Mouse (Mus musculus): ENCODE results near the gene Cdk5. TPM values are rescaled to one million over a fixed set of nuclear protein-coding genes. Genes with fewer than 3 reads are reported as not detected.

Gene Cdk5
- total RNA-seq, 2 experiments from 2014 or later, result 122 to 132 TPM

DNA sequence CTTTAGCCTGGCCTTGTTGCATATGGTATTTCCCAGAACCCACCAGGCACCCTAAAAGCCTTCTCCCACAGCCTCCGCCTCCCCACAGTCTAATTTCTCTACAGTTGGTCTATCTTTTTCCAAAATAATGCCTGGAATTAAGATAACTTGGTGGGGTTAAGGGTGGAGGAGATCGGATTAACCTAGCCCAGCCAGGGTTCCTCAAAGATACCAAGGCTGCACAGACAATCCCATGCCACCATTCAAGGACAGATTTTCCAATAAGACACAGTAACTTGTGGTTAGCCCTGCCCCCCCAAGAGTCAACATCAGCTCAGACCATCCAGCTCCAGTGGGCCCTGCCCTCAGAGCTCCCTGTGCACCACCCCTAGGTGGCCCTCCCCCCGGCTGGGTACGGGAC lies 42.8 kb downstream of the Cdk5 start:
- intact Hi-C loops (cut with DNase I), result no loop called here
- DNase-seq, result no peak

DNA sequence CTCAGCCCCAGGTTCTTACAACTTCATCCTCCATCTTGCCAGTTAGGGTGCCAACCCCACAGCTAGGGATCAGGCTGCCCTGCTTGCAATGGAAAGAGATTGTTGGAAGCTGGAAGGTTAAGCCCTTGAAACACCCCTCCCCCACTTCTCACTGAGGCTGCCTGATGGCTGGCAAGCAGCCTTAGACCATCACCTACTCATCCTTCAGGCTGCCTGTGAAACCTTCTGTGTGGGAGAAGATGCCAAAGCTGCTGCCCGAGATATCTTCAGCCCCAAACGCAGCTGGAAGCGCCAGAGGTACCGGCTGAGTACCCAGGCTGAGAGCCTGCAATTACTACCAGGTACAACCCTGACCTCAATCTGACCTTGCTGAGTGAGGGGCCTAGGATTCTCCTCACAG lies 43.8 kb downstream of the Cdk5 start:
- intact Hi-C loops (cut with DNase I), result no loop called here
- DNase-seq, result no peak

DNA sequence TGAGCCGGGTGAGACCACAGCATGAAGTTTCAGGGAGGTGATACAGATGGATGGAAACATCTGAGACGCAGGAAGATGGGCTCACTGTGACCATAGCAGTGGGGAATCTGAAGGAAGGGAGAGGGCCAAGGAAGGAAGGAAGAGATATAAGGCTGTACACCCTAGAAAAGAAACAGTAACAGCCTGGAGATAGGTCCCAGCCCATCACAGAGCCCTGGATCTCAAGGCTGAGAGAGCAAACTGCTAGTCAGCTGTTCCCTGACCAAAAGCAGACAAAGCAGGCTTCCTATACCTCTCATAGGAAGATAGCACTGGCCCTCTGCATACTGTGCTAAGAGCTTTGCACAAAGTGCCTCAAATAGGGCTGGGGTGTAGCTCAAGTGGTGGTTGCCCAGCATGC lies 44.6 kb downstream of the Cdk5 start:
- intact Hi-C loops (cut with DNase I), result no loop called here
- no peak for DNase-seq

DNA sequence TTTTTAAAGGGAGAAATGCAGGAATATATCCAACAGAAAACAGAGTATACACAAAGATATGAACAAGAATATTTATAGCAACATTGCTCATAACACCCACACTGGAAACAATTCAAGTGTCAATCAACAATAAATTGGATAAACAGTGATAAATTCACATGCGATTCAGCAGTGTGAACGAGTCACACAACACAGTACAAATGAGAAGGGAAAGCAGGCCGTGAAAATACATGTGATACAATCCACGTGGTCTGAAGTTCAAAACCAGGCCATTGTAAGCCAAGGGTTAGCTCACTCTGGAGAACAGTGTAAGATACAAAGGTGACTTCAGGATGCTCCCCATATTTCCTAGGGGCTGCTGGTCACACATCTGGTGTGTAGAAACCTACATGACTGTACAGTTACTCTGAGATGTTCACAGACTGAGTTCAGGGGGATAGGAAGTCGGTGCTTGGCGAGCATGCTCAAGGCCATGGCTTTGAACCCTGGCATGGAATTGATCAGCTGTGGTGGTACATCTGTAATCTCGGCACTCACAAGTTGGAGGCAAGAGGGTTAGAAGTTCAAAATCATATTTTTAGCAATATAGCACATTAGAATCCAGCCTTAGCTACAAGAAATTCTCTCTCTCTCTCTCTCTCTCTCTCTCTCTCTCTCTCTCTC lies 48.5 kb downstream of the Cdk5 start:
- no peak for DNase-seq
- intact Hi-C loops (cut with DNase I), result no loop called here

DNA sequence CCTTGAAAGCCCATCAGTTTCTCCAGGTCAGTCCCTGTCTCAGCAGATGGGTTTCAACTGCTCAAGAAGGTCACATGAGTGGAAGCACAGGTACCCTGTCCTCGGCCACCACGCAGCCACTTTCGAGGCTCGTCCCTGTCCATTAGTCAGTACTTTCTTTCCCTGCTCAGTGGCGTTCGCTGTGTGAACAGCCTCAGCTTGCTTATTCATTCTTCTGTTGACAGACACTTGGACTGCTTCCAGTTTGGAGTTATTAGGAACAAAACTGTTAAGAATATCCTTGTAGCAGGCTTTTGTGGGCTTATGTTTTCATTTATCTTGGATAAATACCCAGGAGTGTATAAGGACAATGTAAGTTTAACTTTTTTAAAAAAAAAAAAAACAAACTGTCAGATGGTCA lies 49.1 kb downstream of the Cdk5 start:
- no peak for DNase-seq
- intact Hi-C loops (cut with DNase I), result no loop called here

DNA sequence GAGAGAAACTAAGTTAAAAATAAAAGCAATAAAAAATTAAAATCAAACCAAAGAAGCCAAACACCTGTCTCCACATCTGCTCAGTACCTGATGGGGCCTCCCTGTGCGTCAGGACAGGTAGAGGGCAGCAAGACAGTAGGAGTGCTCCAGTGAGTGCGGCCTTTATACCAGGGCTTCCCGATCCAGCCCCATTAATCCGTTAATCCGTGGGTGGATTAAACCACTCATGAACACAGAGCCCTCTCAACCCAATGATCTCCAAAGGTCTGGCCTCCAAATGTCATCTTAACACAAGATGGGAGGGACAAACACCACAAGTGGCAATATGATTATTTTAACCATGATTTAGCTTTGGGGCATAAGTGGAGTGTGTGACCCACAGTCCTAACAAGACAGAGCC lies 49.5 kb downstream of the Cdk5 start:
- intact Hi-C loops (cut with DNase I), result no loop called here
- DNase-seq, result no peak

DNA sequence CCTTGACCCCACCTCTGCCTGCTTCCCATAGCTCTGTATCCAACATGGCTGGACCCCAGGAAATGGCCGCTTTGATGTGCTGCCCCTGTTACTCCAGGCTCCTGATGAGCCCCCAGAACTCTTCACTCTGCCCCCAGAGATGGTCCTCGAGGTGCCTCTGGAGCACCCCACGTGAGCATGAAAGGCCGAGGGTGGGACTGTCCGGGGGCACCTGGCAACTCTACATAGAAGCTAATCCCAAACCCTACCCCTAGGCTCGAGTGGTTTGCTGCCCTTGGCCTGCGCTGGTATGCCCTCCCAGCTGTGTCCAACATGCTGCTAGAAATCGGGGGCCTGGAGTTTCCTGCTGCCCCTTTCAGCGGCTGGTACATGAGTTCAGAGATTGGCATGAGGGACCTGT lies 53.6 kb downstream of the Cdk5 start:
- no peak for DNase-seq
- intact Hi-C loops (cut with DNase I), result loop anchor here (10.0 kb wide), 1 partner anchor 195 kb away; no protein-coding TSS in a partner anchor

Other genes with a start within 250 kb of the Cdk5 start
- 10 to 100 TPM; 16.4 to 21.2 TPM for gene Kcnh2, start 71.9 kb downstream of the Cdk5 start, total RNA-seq (2021)
- gene Nos3, start 58.7 kb downstream of the Cdk5 start, total RNA-seq (2021), result 10 to 100 TPM; 10.0 to 10.2 TPM
- gene Atg9b, start 31.4 kb downstream of the Cdk5 start, total RNA-seq (2021), result 1 to 10 TPM; 6.4 to 8.1 TPM
- 10 to 100 TPM; 44.5 to 53.6 TPM for gene Abcb8, start 29.9 kb downstream of the Cdk5 start, total RNA-seq (2021)
- not detected for gene Asic3, start 10.1 kb downstream of the Cdk5 start, total RNA-seq (2021)
- 10 to 100 TPM; 26.9 to 30.4 TPM for gene Slc4a2, start 307 bp upstream of the Cdk5 start, total RNA-seq (2021)
- 10 to 100 TPM; 82.6 to 83.4 TPM for gene Fastk, start 21.8 kb upstream of the Cdk5 start, total RNA-seq (2021)
- 10 to 100 TPM; 30.1 to 31.1 TPM for gene Tmub1, start 24.3 kb upstream of the Cdk5 start, total RNA-seq (2021)
- 100 to 1,000 TPM; 472 to 479 TPM for gene Agap3, start 28.6 kb upstream of the Cdk5 start, total RNA-seq (2021)
- gene Gbx1, start 103.7 kb upstream of the Cdk5 start, total RNA-seq (2021), result 1 to 10 TPM in 1 of 2 experiments, not detected in 1; 1.2 TPM
- gene Asb10, start 117.4 kb upstream of the Cdk5 start, total RNA-seq (2021), result under 1 TPM in 1 of 2 experiments, not detected in 1; 0.60 TPM
- gene 4931409K22Rik, start 133.3 kb upstream of the Cdk5 start, total RNA-seq (2021), result not detected
- gene Abcf2, start 153.9 kb upstream of the Cdk5 start, total RNA-seq (2021), result 10 to 100 TPM; 52.9 to 54.7 TPM
- gene Chpf2, start 163.2 kb upstream of the Cdk5 start, total RNA-seq (2021), result 10 to 100 TPM; 28.7 to 33.7 TPM
- gene Smarcd3, start 200.9 kb upstream of the Cdk5 start, total RNA-seq (2021), result 100 to 1,000 TPM; 179 to 183 TPM